Mouse (Mus musculus) thymus, adult 2 months (tissue): ENCODE results near the gene Hmga1. TPM values are rescaled to one million over a fixed set of nuclear protein-coding genes. Genes with fewer than 3 reads are reported as not detected.

Experiments used
- DNase-seq: peaks from one replicate; pipeline ENCODE4 v3.0.0; 2021
- H3K27ac ChIP-seq: fragments of 200-500 bp; 2 replicates; pipeline ENCODE4 v1.5.1; 2012; ENCODE audit warnings: low read length, control low read depth; ENCODE audit not compliant: control insufficient read depth, insufficient read depth
- H3K27me3 ChIP-seq: fragments of 200-500 bp; 2 replicates; pipeline ENCODE4 v1.6.1; 2012; ENCODE audit warnings: mild to moderate bottlenecking, low read length, moderate library complexity, mixed read lengths; ENCODE audit not compliant: control insufficient read depth, insufficient read depth
- H3K36me3 ChIP-seq: fragments of 200-500 bp; 2 replicates; pipeline ENCODE4 v1.6.1; 2012; ENCODE audit warnings: mild to moderate bottlenecking, low read length, moderate library complexity; ENCODE audit not compliant: control insufficient read depth, insufficient read depth
- H3K4me1 ChIP-seq: fragments of 200-500 bp; replicated peaks from 2 replicates; pipeline ENCODE4 v1.6.1; 2012; ENCODE audit warnings: low read length; ENCODE audit not compliant: control insufficient read depth, insufficient read depth
- H3K4me3 ChIP-seq: fragments of 200-500 bp; 2 replicates; pipeline ENCODE4 v1.5.1; 2012; ENCODE audit warnings: mild to moderate bottlenecking, low read length, control low read depth, moderate library complexity; ENCODE audit not compliant: control insufficient read depth, insufficient read depth
- CTCF ChIP-seq: fragments of 200-500 bp; IDR thresholded peaks from 2 replicates; pipeline ENCODE4 v1.5.1; 2012; ENCODE audit warnings: mild to moderate bottlenecking, control low read depth, low read length, moderate library complexity, borderline replicate concordance; ENCODE audit not compliant: control insufficient read depth, poor library complexity, insufficient read depth; ENCODE audit errors: extremely low read depth
- POLR2A ChIP-seq: fragments of 200-500 bp; IDR thresholded peaks from 2 replicates; pipeline ENCODE4 v1.6.1; 2012; ENCODE audit warnings: mild to moderate bottlenecking, low read length, control low read depth, moderate library complexity; ENCODE audit not compliant: control insufficient read depth, poor library complexity, insufficient read depth; ENCODE audit errors: extremely low read depth
- WGBS: fragments of 180-500 bp; shearing (Covaris S2); methylation state at CpG from one replicate; pipeline ENCODE4 v1.1.7; 2018; 5-methylcytosine and 5-hydroxymethylcytosine counted together
- polyA plus RNA-seq: library from polyadenylated mRNA; depleted of rRNA; stranded (reverse); fragments of >200 nt; gene quantifications from 2 replicates; pipeline ENCODE4 v1.2.3, GENCODE M21; 2012

Hmga1 gene
- polyA plus RNA-seq, 1 experiment, result 430 TPM

DNA sequence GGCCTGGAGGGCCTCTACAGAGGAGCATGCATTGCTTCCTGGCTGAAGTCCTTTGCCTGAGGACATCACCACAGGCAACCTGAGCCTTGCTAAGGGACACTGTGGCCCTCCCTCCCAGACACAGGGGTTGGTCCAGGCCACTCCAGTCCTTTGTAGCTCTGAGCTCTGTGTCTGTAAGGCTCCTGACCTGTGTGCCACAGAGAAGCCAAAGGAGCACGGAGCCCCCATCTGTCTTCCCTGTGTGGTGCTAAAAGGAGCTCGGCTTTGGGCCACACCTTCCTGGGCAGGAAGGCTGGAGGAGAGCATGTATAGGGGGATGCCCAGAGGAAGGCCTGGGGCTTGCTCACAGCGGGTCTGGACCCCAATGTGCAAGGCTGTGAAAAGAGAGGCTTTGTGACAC lies 14.3 kb upstream of the Hmga1 start:
- 95% methylated on average over 3 of the region's 3 CpGs for WGBS
- TF ChIP-seq POLR2A (no peak), CTCF (no peak)
- peaks cover 8% of the 10 kb centered on the region for H3K4me1 ChIP-seq
- DNase-seq, result no peak
- H3K27me3 ChIP-seq, result no peaks in the 10 kb centered on the region
- no peak overlapping the region for H3K4me3 ChIP-seq
- no peaks in the 10 kb centered on the region for H3K36me3 ChIP-seq
- no peak overlapping the region for H3K27ac ChIP-seq

DNA sequence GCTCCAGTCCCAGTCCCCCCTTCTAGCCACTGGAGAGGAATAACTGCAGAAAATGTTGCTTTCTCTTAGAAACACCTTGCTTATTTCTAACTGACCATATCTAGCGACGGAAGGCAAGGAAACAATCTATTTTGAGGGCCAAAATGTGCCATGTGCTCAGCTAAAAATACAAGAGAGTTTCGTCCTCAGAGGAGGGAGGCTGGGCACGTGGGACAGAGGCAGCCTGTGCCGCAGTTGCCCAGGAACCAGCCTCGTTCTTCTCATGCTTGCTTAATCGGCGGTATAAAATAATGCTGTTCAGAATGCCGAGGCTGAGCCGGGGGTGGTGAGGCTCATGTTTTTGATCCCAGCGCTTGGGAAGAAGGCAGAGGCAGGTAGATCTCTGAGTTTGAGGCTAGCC lies 11.7 kb upstream of the Hmga1 start:
- H3K27ac ChIP-seq, result no peak overlapping the region
- no peak for DNase-seq
- TF ChIP-seq POLR2A, result no peak
- no peak for TF ChIP-seq CTCF
- no peaks in the 10 kb centered on the region for H3K36me3 ChIP-seq
- H3K4me1 ChIP-seq, result peaks cover 8% of the 10 kb centered on the region
- H3K27me3 ChIP-seq, result no peaks in the 10 kb centered on the region
- 93% methylated on average over 11 of the region's 11 CpGs for WGBS
- no peak overlapping the region for H3K4me3 ChIP-seq

DNA sequence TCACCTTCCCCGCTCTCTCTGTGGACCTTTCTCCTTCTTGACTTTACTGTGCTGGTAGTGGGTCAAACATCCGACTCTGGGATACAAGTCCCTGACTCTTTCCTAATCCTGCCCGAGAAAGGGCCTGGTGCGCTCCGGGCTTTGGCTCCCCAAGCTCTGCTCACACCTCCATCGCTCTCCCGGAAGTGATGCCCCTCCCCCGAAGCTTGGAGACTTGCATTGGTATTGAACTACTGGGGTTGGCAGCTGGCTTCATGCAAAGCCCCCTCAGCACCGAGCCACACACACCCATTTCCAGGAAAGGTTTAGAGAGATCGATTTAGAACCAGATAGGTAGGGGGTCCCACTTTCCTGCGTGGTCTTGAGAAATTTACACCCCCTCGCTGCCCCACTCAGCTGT lies 10.3 kb upstream of the Hmga1 start:
- Histone ChIP-seq H3K4me1 (peaks cover 8% of the 10 kb centered on the region), H3K27ac (no peak overlapping the region), H3K27me3 (no peaks in the 10 kb centered on the region), H3K36me3 (no peaks in the 10 kb centered on the region), H3K4me3 (no peak overlapping the region)
- 69% methylated on average over 12 of the region's 12 CpGs for WGBS
- no peak for DNase-seq
- TF ChIP-seq POLR2A (no peak), CTCF (no peak)

DNA sequence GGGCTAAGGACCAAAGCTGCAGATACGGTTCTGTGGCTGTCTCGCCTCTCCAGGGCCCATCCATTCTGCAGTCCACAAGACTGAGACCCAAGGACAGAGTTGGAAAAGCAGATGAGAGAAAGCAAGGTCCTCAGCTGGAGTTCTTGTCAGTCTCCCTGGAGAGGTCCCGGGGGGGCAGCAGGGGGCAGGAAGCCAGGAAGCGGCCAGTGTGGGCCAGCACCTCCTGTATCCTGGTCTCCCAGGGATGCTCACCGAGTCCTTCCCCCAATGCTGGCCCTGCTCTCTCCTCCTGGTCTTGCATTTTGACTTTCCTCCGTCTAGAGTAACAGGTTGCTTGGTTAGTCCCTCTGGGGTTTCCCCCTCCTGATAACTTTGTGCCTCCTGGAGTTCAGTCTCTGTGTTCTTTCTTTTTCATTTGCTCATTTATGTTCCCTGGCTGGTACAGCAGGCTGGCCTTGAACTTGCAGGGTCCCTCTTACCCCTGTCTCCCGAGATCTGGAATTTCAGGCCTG lies 9.7 kb upstream of the Hmga1 start:
- no peak for DNase-seq
- no peak overlapping the region for H3K27ac ChIP-seq
- 83% methylated on average over 7 of the region's 7 CpGs for WGBS
- H3K27me3 ChIP-seq, result no peaks in the 10 kb centered on the region
- H3K36me3 ChIP-seq, result no peaks in the 10 kb centered on the region
- H3K4me1 ChIP-seq, result peaks cover 13% of the 10 kb centered on the region
- H3K4me3 ChIP-seq, result no peak overlapping the region
- no peak for TF ChIP-seq CTCF
- TF ChIP-seq POLR2A, result no peak

DNA sequence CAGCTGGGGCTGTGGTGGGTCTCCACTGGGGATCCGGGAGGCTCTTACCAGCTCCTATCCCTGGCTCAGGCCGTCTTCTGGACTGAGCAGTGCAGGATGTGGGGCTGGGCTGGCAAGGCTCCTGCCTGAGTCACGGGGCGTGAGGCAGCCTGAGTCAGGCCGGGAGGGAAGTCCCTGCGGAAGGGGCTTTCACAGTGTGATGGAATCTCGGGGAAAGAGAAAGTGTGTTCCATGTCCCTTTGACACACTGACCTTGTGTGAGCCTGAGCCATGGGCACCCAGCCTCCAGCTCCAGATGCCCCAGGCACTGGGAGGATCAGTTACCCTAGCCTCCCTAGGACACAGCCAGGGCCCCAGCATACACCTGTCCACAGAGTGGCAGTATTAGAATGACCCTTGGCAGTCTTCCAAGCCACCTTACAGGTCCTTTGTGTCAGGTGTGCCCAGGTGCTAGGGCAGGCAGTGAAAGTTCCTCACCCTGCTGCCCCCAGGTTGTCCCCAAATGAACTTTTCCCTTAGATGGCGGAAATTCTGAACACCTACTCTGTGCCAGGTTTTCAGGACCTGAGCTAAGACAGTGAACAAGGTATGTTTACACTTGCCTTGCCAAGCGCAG lies 8.9 kb upstream of the Hmga1 start:
- WGBS, result 92% methylated on average over 9 of the region's 9 CpGs
- H3K36me3 ChIP-seq, result no peaks in the 10 kb centered on the region
- no peak overlapping the region for H3K4me3 ChIP-seq
- H3K27ac ChIP-seq, result no peak overlapping the region
- no peaks in the 10 kb centered on the region for H3K27me3 ChIP-seq
- TF ChIP-seq CTCF (no peak), POLR2A (no peak)
- no peak for DNase-seq
- peaks cover 17% of the 10 kb centered on the region for H3K4me1 ChIP-seq

DNA sequence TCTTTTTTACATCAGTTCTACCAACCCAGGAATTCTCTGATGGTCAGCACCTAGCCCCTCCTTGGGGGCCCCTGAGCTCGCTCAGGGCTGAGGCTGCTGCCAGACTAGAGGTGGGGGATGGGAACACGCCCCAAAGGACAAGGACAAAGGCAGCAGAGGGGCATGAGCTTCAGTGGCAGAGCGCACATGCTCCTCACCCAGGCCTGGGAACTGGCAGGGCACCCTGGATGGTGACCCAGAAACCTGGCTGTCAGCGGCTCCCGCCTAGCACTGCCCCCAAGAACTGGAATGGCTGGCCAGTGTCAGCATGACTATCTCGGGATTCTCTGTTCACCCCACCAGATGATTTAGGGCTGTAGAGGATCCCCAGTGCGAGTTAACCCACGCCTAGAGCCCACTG lies 7.1 kb upstream of the Hmga1 start:
- Histone ChIP-seq H3K4me1 (peaks cover 27% of the 10 kb centered on the region), H3K4me3 (no peak overlapping the region), H3K27me3 (no peaks in the 10 kb centered on the region), H3K36me3 (no peaks in the 10 kb centered on the region), H3K27ac (no peak overlapping the region)
- no peak for DNase-seq
- 74% methylated on average over 8 of the region's 8 CpGs for WGBS
- TF ChIP-seq CTCF (no peak), POLR2A (no peak)
